Comparison of ENCODE assay signal across 9 mouse cellular contexts in the genomic region with DNA sequence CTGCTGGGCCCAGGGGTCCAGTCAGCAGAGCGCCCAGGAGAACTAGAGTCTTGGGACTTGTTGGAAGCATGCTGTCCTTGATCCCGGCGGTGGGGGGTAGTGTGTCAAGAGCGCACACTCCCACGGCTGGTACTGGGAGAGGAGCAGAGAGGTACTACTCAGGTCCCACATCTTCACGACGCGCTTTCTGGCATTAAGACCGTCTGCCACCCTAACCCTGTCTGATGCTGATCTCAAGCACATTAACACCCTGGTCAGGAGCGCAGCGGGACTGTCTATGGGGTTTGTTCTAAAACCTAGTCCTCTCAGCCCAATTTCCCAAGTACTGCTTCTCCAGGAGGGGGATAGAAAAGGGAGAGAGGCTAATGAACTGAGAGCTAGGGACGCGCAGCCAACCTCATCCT. TPM values are rescaled to one million over a fixed set of nuclear protein-coding genes. Genes with fewer than 3 reads are reported as not detected.
A peak's percentile ranks its signal among the peaks of the same experiment; 100 is the strongest.
DNase-seq lines count a peak whose midpoint lies in the region; ATAC-seq and TF ChIP-seq lines count a peak whose summit lies in the region.
"Had no signal": no experiment of that assay in that cellular context is flagged by ENCODE, and none has a peak within 500 bp of the region (broad histone marks: within the 10 kb centered on the region; RNA-seq: fewer than 3 reads in every experiment).

A gene (minus strand): TSS at position 354 of the 404 bp plus-strand sequence.

- WGBS in heart, embryonic 13.5 days: 5% methylated on average over 13 of the region's 13 CpGs
- 2% methylated on average over 13 of the region's 13 CpGs for WGBS in hindbrain, embryonic 13.5 days
- under 1% methylated on average over 13 of the region's 13 CpGs for WGBS in midbrain, embryonic 12.5 days

- H3K9ac ChIP-seq in heart, embryonic 13.5 days: peak within 1 kb of the TSS; percentile 53
- H3K9ac ChIP-seq in hindbrain, embryonic 13.5 days: no peak within 1 kb of the TSS
- no peak within 1 kb of the TSS for H3K9ac ChIP-seq in midbrain, embryonic 12.5 days (replicated peaks)

- no peak within 1 kb of the TSS for H3K27ac ChIP-seq in heart, embryonic 13.5 days (replicated peaks)
- H3K27ac ChIP-seq in bone marrow macrophage, adult 2 months (ENCODE audit: insufficient read depth, low read depth, low read length): no peak within 1 kb of the TSS
- no peak within 1 kb of the TSS for H3K27ac ChIP-seq in hindbrain, embryonic 13.5 days
- no peak within 1 kb of the TSS for H3K27ac ChIP-seq in midbrain, embryonic 12.5 days (replicated peaks)

- H3K27me3 ChIP-seq in heart, embryonic 13.5 days (replicated peaks): peaks cover 99% of the 10 kb centered on the region
- H3K27me3 ChIP-seq in hindbrain, embryonic 13.5 days: peaks cover 99% of the 10 kb centered on the region
- peaks cover 100% of the 10 kb centered on the region for H3K27me3 ChIP-seq in midbrain, embryonic 12.5 days

- peak within 1 kb of the TSS; percentile 73 for H3K4me2 ChIP-seq in heart, embryonic 13.5 days
- peak within 1 kb of the TSS; percentile 44 for H3K4me2 ChIP-seq in hindbrain, embryonic 13.5 days
- peak within 1 kb of the TSS; percentile 47 for H3K4me2 ChIP-seq in midbrain, embryonic 12.5 days (replicated peaks)

- H3K9me3 ChIP-seq in heart, embryonic 13.5 days: no peaks in the 10 kb centered on the region
- no peaks in the 10 kb centered on the region for H3K9me3 ChIP-seq in hindbrain, embryonic 13.5 days
- no peaks in the 10 kb centered on the region for H3K9me3 ChIP-seq in midbrain, embryonic 12.5 days

- ATAC-seq in heart, embryonic 13.5 days (ENCODE audit: extremely low read depth, insufficient number of reproducible peaks, low FRiP score, low TSS enrichment): no peak
- no peak for ATAC-seq in hindbrain, embryonic 13.5 days (ENCODE audit: low FRiP score)
- no peak for ATAC-seq in midbrain, embryonic 12.5 days (ENCODE audit: low FRiP score, low read depth)
- ATAC-seq in erythroblast, adult 5-6 weeks (replicated peaks; ENCODE audit: low FRiP score, poor library complexity, severe bottlenecking): no peak

- no peaks in the 10 kb centered on the region for H3K36me3 ChIP-seq in heart, embryonic 13.5 days
- H3K36me3 ChIP-seq in hindbrain, embryonic 13.5 days: no peaks in the 10 kb centered on the region
- no peaks in the 10 kb centered on the region for H3K36me3 ChIP-seq in midbrain, embryonic 12.5 days

- H3K4me3 ChIP-seq in heart, embryonic 13.5 days: peak within 1 kb of the TSS; percentile 47
- peak within 1 kb of the TSS; percentile 3; the same call in 1 of the 2 replicates for H3K4me3 ChIP-seq in bone marrow macrophage, adult 2 months (ENCODE audit: insufficient read depth, low read length)
- peak within 1 kb of the TSS; percentile 28 for H3K4me3 ChIP-seq in hindbrain, embryonic 13.5 days
- H3K4me3 ChIP-seq in midbrain, embryonic 12.5 days: peak within 1 kb of the TSS; percentile 28

- no peak for TF ChIP-seq POLR2A in bone marrow macrophage, adult 2 months (IDR thresholded peaks at IDR 0.05; ENCODE audit: borderline replicate concordance, low read depth, low read length)

- TF ChIP-seq CTCF in bone marrow macrophage, adult 2 months (IDR thresholded peaks at IDR 0.05; ENCODE audit: low read depth, low read length): no peak

- DNase-seq in heart, adult 11 months: no peak
- no peak for DNase-seq in layer of hippocampus, adult 18-20 months (ENCODE audit: low spot score in 2 of 2)
- no peak for DNase-seq in right cerebral cortex, postnatal 4 days

- peaks cover 53% of the 10 kb centered on the region for H3K4me1 ChIP-seq in heart, embryonic 13.5 days
- peaks cover 6% of the 10 kb centered on the region for H3K4me1 ChIP-seq in bone marrow macrophage, adult 2 months (ENCODE audit: control insufficient read depth, insufficient read depth, low read length)
- H3K4me1 ChIP-seq in hindbrain, embryonic 13.5 days (replicated peaks): peaks cover 49% of the 10 kb centered on the region
- peaks cover 41% of the 10 kb centered on the region for H3K4me1 ChIP-seq in midbrain, embryonic 12.5 days

RNA-seq across cellular contexts. Expression of the gene that starts here (rescaled TPM):
- 0.06 and 0.17 TPM in 2 replicates for polyA plus RNA-seq in heart, embryonic 13.5 days (2015; fragmentation: Nextera tagmentation; extraction: Ambion mirVana)
- not detected in 2 replicates for polyA plus RNA-seq in bone marrow macrophage, adult 2 months (2012; ENCODE audit: insufficient read depth, insufficient read length, missing spikeins)
- polyA plus RNA-seq in hindbrain, embryonic 13.5 days (2015; fragmentation: Nextera tagmentation; extraction: Ambion mirVana): not detected in 2 replicates
- not detected in 2 replicates for polyA plus RNA-seq in midbrain, embryonic 12.5 days (2016; fragmentation: Nextera tagmentation; extraction: Ambion mirVana)
- under 1 TPM in 1 of 2 experiments, not detected in 1; 0.07 TPM for total RNA-seq in layer of hippocampus, adult 18-20 months (2021)
- total RNA-seq in erythroblast, adult 5-6 weeks (2015; ENCODE audit: low replicate concordance): not detected in 2 replicates
- not detected in 2 replicates for total RNA-seq in erythroblast, adult 5-6 weeks (2017; ENCODE audit: low replicate concordance)
- total RNA-seq: CH12.LX had no signal
